Mouse (Mus musculus) c-Kit-positive CD71-positive TER-119-positive erythroid progenitor cells, embryonic 14.5 days (primary cell): ENCODE results near the gene Psma7.

Experiments
- DNase-seq: peaks from one replicate; pipeline ENCODE4 v3.0.0-alpha.2; 2013; ENCODE audit warnings: low spot score

The Psma7 gene

GRCm38 (mm10) chr2:180001635-180002034, 40.6 kb downstream of the Psma7 start:
- no peak for DNase-seq

- no peak for DNase-seq
Measured at GRCm38 (mm10) chr2:179998431-179998830, 43.8 kb downstream of the Psma7 start.

- no peak for DNase-seq
Measured at GRCm38 (mm10) chr2:179993071-179993470, 49.2 kb downstream of the Psma7 start.

- no peak for DNase-seq
Measured at GRCm38 (mm10) chr2:179989098-179989497, 53.1 kb downstream of the Psma7 start.

GRCm38 (mm10) chr2:179986437-179987022, 55.7 kb downstream of the Psma7 start:
- DNase-seq = no peak
